Mouse (Mus musculus) midbrain, postnatal 0 days (tissue): ENCODE data around the gene Oxct2a. TPM values are rescaled to one million over a fixed set of nuclear protein-coding genes. Genes with fewer than 3 reads are reported as not detected.

Experiments
- ATAC-seq: fragments of 200-750 bp; cut with Nextera tagmentation; 2 replicates; pipeline ENCODE4 v1.8.0; 2017; ENCODE audit warnings: moderate number of reproducible peaks, mild to moderate bottlenecking, moderate TSS enrichment, moderate library complexity; ENCODE audit not compliant: low FRiP score
- DNase-seq: peaks from one replicate; pipeline ENCODE4 v3.0.0-alpha.2; 2015; ENCODE audit warnings: low spot score
- H3K27ac ChIP-seq: fragments of 300-500 bp; sonication (generic); 2 replicates; pipeline ENCODE4 v1.5.1; 2014; ENCODE audit warnings: low read depth, mild to moderate bottlenecking, low read length, mixed read lengths
- H3K27me3 ChIP-seq: fragments of 300-500 bp; sonication (generic); 2 replicates; pipeline ENCODE4 v1.6.1; 2014; ENCODE audit warnings: low read length, control low read depth, mixed read lengths; ENCODE audit not compliant: insufficient read depth
- H3K36me3 ChIP-seq: fragments of 300-500 bp; sonication (generic); 2 replicates; pipeline ENCODE4 v1.6.1; 2014; ENCODE audit warnings: low read length, control low read depth, mixed read lengths; ENCODE audit not compliant: insufficient read depth
- H3K4me1 ChIP-seq: fragments of 300-500 bp; sonication (generic); 2 replicates; pipeline ENCODE4 v1.6.1; 2014; ENCODE audit warnings: mild to moderate bottlenecking, control low read depth, antibody characterized with exemption, low read length, mixed read lengths; ENCODE audit not compliant: insufficient read depth
- H3K4me2 ChIP-seq: fragments of 300-500 bp; sonication (generic); 2 replicates; pipeline ENCODE4 v1.6.1; 2014; ENCODE audit warnings: low read depth, mild to moderate bottlenecking, low read length, mixed read lengths; ENCODE audit not compliant: poor library complexity, severe bottlenecking
- H3K4me3 ChIP-seq: fragments of 300-500 bp; sonication (generic); 2 replicates; pipeline ENCODE4 v1.5.1; 2014; ENCODE audit warnings: low read depth, mild to moderate bottlenecking, low read length, moderate library complexity
- H3K9ac ChIP-seq: fragments of 300-500 bp; sonication (generic); replicated peaks from 2 replicates; pipeline ENCODE4 v1.6.1; 2014; ENCODE audit warnings: mild to moderate bottlenecking, low read length, moderate library complexity, mixed read lengths; ENCODE audit not compliant: poor library complexity, severe bottlenecking
- H3K9me3 ChIP-seq: fragments of 300-500 bp; sonication (generic); 2 replicates; pipeline ENCODE4 v1.6.1; 2016; ENCODE audit warnings: low read length, control low read depth
- CTCF ChIP-seq: IDR thresholded peaks from 2 replicates; pipeline ENCODE4 v1.5.1; 2016; ENCODE audit warnings: antibody characterized with exemption, mild to moderate bottlenecking
- WGBS: fragments of 180-500 bp; shearing (Covaris S2); extraction: QIAGEN DNeasy Blood & Tissue Kit; methylation state at CpG from one replicate; pipeline ENCODE4 v1.1.7; 2014; 5-methylcytosine and 5-hydroxymethylcytosine counted together
- polyA plus RNA-seq: library from polyadenylated mRNA; unstranded; fragments of >200 nt; fragmentation: Nextera tagmentation; extraction: Ambion mirVana; gene quantifications from 2 replicates; pipeline ENCODE4 v1.2.1, GENCODE M21; 2015
- total RNA-seq: library from RNA; depleted of rRNA; stranded (reverse); fragments of >200 nt; gene quantifications from 2 replicates; pipeline ENCODE4 v1.2.3, GENCODE M21; 2014; rRNA removed

The Oxct2a gene
- total RNA-seq: not detected in 2 replicates
- polyA plus RNA-seq: 0.17 and 0.21 TPM in 2 replicates

- H3K4me2 ChIP-seq: peak within 1 kb of the TSS; percentile 43
- no peak for TF ChIP-seq CTCF
- no peaks in the 10 kb centered on the region for H3K4me1 ChIP-seq
- no peak within 1 kb of the TSS for H3K27ac ChIP-seq
- ATAC-seq (peak; percentile 29), DNase-seq (no peak)
- H3K9me3 ChIP-seq: no peaks in the 10 kb centered on the region
- peak within 1 kb of the TSS; percentile 28 for H3K4me3 ChIP-seq
- no peaks in the 10 kb centered on the region for H3K36me3 ChIP-seq
- WGBS: 17% methylated on average over 13 of the region's 13 CpGs
- no peaks in the 10 kb centered on the region for H3K27me3 ChIP-seq
- H3K9ac ChIP-seq: no peak within 1 kb of the TSS
Observed at GRCm38 (mm10) chr4:123323534-123323933, at the start of gene Oxct2a. Gene Oxct2a (minus strand): TSS chr4:123323634.

GRCm38 (mm10) chr4:123363555-123363954 is 40.1 kb upstream of the Oxct2a start:
- peaks cover 64% of the 10 kb centered on the region for H3K36me3 ChIP-seq
- no peak overlapping the region for H3K4me2 ChIP-seq
- WGBS: 94% methylated on average over 4 of the region's 4 CpGs

GRCm38 (mm10) chr4:123360771-123361170 is 37.3 kb upstream of the Oxct2a start:
- peaks cover 56% of the 10 kb centered on the region for H3K36me3 ChIP-seq
- no peaks in the 10 kb centered on the region for H3K27me3 ChIP-seq
- TF ChIP-seq CTCF: no peak
- no peaks in the 10 kb centered on the region for H3K9me3 ChIP-seq
- no peak overlapping the region for H3K9ac ChIP-seq
- no peak overlapping the region for H3K27ac ChIP-seq
- WGBS: 94% methylated on average over 12 of the region's 12 CpGs
- no peak for ATAC-seq
- H3K4me1 ChIP-seq: no peaks in the 10 kb centered on the region
- no peak for DNase-seq
- H3K4me3 ChIP-seq: no peak overlapping the region
- H3K4me2 ChIP-seq: no peak overlapping the region

More at GRCm38 (mm10) chr4:123363555-123363954, 40.1 kb upstream of the Oxct2a start:
- Histone ChIP-seq H3K9me3 (no peaks in the 10 kb centered on the region), H3K9ac (no peak overlapping the region), H3K27me3 (no peaks in the 10 kb centered on the region), H3K27ac (no peak overlapping the region), H3K4me1 (no peaks in the 10 kb centered on the region), H3K4me3 (no peak overlapping the region)
- no peak for DNase-seq
- TF ChIP-seq CTCF: no peak
- no peak for ATAC-seq

GRCm38 (mm10) chr4:123358613-123359012 is 35.2 kb upstream of the Oxct2a start:
- Histone ChIP-seq H3K27me3 (no peaks in the 10 kb centered on the region), H3K9me3 (no peaks in the 10 kb centered on the region), H3K4me1 (no peaks in the 10 kb centered on the region), H3K27ac (no peak overlapping the region), H3K4me3 (no peak overlapping the region), H3K9ac (no peak overlapping the region), H3K4me2 (no peak overlapping the region), H3K36me3 (peaks cover 60% of the 10 kb centered on the region)
- TF ChIP-seq CTCF: no peak
- DNase-seq (no peak), ATAC-seq (no peak)
- 93% methylated on average over 7 of the region's 7 CpGs for WGBS

GRCm38 (mm10) chr4:123355941-123356340 is 32.5 kb upstream of the Oxct2a start:
- ATAC-seq (no peak), DNase-seq (no peak)

GRCm38 (mm10) chr4:123353271-123353877 is 29.9 kb upstream of the Oxct2a start:
- DNase-seq: no peak
- H3K27me3 ChIP-seq: no peaks in the 10 kb centered on the region
- no peaks in the 10 kb centered on the region for H3K4me1 ChIP-seq
- ATAC-seq: no peak; the same call in 1 of the 2 replicates
- no peak overlapping the region for H3K27ac ChIP-seq
- H3K9ac ChIP-seq: no peak overlapping the region
- no peak overlapping the region for H3K4me3 ChIP-seq
- H3K4me2 ChIP-seq: no peak overlapping the region
- peaks cover 66% of the 10 kb centered on the region for H3K36me3 ChIP-seq
- TF ChIP-seq CTCF: no peak
- 91% methylated on average over 10 of the region's 10 CpGs for WGBS
- no peaks in the 10 kb centered on the region for H3K9me3 ChIP-seq

More at GRCm38 (mm10) chr4:123355941-123356340, 32.5 kb upstream of the Oxct2a start:
- H3K27me3 ChIP-seq: no peaks in the 10 kb centered on the region
- H3K4me3 ChIP-seq: no peak overlapping the region
- WGBS: 93% methylated on average over 8 of the region's 8 CpGs
- no peak overlapping the region for H3K4me2 ChIP-seq
- H3K27ac ChIP-seq: no peak overlapping the region
- no peaks in the 10 kb centered on the region for H3K4me1 ChIP-seq
- peaks cover 65% of the 10 kb centered on the region for H3K36me3 ChIP-seq
- H3K9me3 ChIP-seq: no peaks in the 10 kb centered on the region
- TF ChIP-seq CTCF: no peak
- no peak overlapping the region for H3K9ac ChIP-seq
